Mouse (Mus musculus): ENCODE results near the gene Ripor1. TPM values are rescaled to one million over a fixed set of nuclear protein-coding genes. Genes with fewer than 3 reads are reported as not detected.
A peak's percentile ranks its signal among the peaks of the same experiment; 100 is the strongest.

Ripor1 gene
- polyA plus RNA-seq, 1 experiment from 2014 or later, result 19.5 TPM

DNA sequence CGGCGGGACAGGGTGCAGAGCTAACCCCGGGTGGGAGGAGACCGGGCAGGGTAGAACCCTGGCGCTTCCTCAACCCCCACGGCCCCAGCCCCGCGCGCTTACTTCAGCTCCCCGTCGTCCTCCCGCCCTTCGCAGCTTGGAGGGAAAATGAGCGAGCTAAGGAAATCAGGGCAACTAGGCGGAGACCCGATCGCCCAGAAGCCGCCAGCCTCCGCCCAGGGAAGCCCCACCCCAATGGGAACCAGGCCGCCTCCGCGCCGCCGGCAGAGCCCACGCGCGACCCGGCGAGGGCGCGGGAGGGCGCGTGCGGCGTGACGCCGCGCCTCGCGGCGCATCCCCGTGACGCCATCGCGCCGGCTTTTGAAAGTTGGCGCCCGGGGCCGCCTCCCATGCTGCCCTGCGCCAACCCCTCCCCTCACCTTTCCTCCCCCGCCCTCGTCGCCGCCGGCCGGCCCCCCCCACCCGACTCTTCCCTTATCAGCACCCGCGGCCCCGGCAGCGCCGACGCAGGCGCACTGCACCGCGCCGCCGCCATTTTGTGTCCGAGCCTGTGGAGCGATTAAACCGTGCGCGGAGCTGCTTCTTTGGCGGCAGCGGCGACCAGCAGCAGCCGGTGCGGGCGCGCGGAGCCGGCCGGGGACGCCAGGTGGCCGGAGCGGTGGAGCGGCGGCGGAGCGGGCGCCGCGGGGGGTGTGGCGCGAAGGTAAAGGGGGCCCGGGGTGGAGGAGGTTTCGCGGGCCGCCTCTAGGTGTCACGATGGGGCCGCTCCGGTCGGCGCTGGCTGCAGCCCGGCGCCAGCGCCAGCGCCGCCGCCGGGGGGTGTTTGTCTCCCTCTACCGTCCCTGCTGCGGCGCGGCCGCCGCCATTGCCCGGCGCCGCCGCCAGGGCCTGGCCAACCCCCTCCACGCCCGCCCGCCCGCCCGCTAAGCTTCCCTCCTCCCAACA lies 31.2 kb downstream of the Ripor1 start, which contains the start of gene Ctcf:
Ctcf (plus strand) TSS at position 551 of the 945 bp plus-strand sequence.
- peak within 1 kb of the TSS; percentile 92 for H3K4me3 ChIP-seq
- peak within 1 kb of the TSS; percentile 91 for H3K4me2 ChIP-seq (replicated peaks)
- H3K9me3 ChIP-seq, result no peaks in the 10 kb centered on the region
- peak; percentile 94 for ATAC-seq (ENCODE audit: low FRiP score, low read depth)
- WGBS, result under 1% methylated on average over 81 of the region's 126 CpGs
- H3K4me1 ChIP-seq, result peaks cover 24% of the 10 kb centered on the region
- H3K9ac ChIP-seq (replicated peaks), result peak within 1 kb of the TSS; percentile 99
- H3K27me3 ChIP-seq, result no peaks in the 10 kb centered on the region
- no peaks in the 10 kb centered on the region for H3K36me3 ChIP-seq
- H3K27ac ChIP-seq (replicated peaks), result peak within 1 kb of the TSS; percentile 100

DNA sequence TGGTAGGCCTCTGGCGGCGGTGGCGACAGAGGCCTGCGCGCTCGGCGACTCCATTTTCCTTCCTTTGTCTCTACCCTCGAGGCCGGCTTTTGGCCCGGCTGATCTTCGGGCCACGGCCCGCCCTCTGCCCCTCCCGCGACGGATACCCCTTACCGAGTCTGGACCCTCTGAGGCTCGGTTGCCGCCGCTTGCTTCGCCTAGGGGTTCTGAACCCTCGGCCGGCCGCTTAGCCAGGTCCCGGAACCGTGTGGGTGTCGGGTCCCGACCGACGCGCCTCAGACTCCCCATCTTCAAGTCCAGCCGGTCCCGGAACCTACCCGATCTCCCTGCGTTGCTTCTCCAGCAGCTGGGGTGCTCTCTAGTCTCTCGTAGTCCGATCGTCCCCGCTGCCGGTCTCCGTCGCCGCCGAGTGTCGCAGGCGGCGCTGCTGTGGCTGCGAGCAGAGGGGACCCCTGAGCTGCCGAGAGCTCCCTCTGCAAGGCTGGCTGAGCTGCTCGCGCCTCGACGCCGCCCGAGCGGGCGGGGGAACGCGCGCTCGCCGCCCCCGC lies 32.0 kb downstream of the Ripor1 start, which contains the start of gene Agrp:
Agrp (minus strand) TSS at position 431 of the 548 bp plus-strand sequence.
- Histone ChIP-seq H3K27ac (replicated peaks) (peak within 1 kb of the TSS; percentile 100), H3K9me3 (no peaks in the 10 kb centered on the region), H3K27me3 (no peaks in the 10 kb centered on the region), H3K36me3 (no peaks in the 10 kb centered on the region), H3K4me1 (peaks cover 24% of the 10 kb centered on the region), H3K4me2 (replicated peaks) (peak within 1 kb of the TSS; percentile 91), H3K4me3 (peak within 1 kb of the TSS; percentile 92), H3K9ac (replicated peaks) (peak within 1 kb of the TSS; percentile 99)
- ATAC-seq (ENCODE audit: low FRiP score, low read depth), result peak; percentile 38
- under 1% methylated on average over 61 of the region's 63 CpGs for WGBS

DNA sequence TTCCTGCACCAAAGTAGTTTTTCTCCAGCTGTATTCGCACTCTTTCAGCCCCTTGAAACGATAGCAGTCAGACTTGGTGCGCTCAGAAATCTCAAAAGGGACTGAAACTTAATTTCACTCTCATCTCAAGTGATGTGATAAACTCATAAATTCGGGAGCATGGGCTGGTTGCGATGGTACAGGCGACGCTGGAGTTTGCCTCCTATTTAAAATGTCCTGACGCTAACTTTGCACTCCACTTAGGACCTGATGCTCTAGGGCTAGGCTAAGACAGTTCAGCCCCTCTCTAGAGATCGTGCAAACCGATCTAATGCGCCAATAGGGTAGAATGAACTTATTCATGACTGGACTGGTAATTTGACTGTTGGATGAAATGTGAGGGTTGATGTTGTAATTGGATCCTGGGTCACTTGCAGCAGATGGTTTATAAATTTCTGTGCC lies 32.6 kb downstream of the Ripor1 start:
- under 1% methylated on average over 11 of the region's 11 CpGs for WGBS
- no peaks in the 10 kb centered on the region for H3K27me3 ChIP-seq
- H3K4me3 ChIP-seq, result peak overlapping the region; percentile 92
- H3K36me3 ChIP-seq, result no peaks in the 10 kb centered on the region
- H3K4me1 ChIP-seq, result peaks cover 24% of the 10 kb centered on the region
- H3K9ac ChIP-seq (replicated peaks), result peak overlapping the region; percentile 99
- H3K4me2 ChIP-seq (replicated peaks), result peak overlapping the region; percentile 91
- peak overlapping the region; percentile 100 for H3K27ac ChIP-seq (replicated peaks)
- ATAC-seq (ENCODE audit: low FRiP score, low read depth), result no peak
- no peaks in the 10 kb centered on the region for H3K9me3 ChIP-seq

DNA sequence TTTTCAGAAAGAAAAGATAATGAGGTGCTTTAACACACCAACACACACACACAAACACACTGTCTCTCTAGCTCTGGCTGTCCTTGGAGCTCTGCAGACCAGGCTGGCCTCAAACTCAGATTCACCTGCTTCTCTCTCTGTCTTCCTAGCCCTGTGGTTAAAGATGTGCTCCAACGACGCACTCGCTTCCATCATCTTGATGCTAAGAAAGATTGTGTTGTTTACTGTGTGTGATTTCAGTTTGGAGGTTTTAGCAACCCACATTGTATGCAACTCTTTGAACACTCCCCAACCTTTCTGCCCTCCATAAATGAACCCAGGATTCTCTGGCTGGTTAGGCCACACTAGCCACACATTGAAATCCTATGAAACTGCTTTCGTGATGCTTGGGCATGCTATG lies 33.5 kb downstream of the Ripor1 start:
- peak overlapping the region; percentile 92 for H3K4me3 ChIP-seq
- H3K9me3 ChIP-seq, result no peaks in the 10 kb centered on the region
- ATAC-seq (ENCODE audit: low FRiP score, low read depth), result no peak
- no peak overlapping the region for H3K27ac ChIP-seq (replicated peaks)
- 88% methylated on average over 4 of the region's 4 CpGs for WGBS
- no peaks in the 10 kb centered on the region for H3K27me3 ChIP-seq
- H3K36me3 ChIP-seq, result peaks cover 2% of the 10 kb centered on the region; the same call in 1 of the 2 replicates
- H3K4me2 ChIP-seq (replicated peaks), result peak overlapping the region; percentile 91
- H3K4me1 ChIP-seq, result peaks cover 24% of the 10 kb centered on the region
- peak overlapping the region; percentile 99 for H3K9ac ChIP-seq (replicated peaks)

DNA sequence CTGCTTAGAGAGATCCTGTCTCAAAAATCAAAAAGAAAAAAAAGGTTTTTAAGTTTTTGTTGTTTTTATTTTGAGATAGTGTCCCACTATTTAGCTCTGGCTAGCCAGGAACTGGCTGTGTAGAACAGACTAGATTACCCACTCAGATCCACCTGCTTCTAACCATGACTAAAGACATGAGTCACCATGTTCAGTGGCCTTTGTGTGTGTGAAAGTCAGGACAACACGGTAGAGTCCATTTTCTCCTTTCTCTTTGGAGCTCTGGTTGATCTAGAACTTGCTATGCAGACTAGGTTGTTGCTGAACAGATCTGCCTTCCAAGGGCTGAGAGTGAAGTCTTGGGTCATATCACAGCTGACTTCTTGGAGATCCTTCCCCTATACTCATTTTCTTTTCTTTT lies 34.8 kb downstream of the Ripor1 start:
- Histone ChIP-seq H3K27me3 (no peaks in the 10 kb centered on the region), H3K27ac (replicated peaks) (no peak overlapping the region), H3K9me3 (no peaks in the 10 kb centered on the region), H3K4me3 (no peak overlapping the region), H3K4me1 (peaks cover 23% of the 10 kb centered on the region), H3K36me3 (peaks cover 13% of the 10 kb centered on the region), H3K4me2 (replicated peaks) (no peak overlapping the region), H3K9ac (replicated peaks) (no peak overlapping the region)
- 82% methylated on average over 1 of the region's 1 CpGs for WGBS
- ATAC-seq (ENCODE audit: low FRiP score, low read depth), result no peak

DNA sequence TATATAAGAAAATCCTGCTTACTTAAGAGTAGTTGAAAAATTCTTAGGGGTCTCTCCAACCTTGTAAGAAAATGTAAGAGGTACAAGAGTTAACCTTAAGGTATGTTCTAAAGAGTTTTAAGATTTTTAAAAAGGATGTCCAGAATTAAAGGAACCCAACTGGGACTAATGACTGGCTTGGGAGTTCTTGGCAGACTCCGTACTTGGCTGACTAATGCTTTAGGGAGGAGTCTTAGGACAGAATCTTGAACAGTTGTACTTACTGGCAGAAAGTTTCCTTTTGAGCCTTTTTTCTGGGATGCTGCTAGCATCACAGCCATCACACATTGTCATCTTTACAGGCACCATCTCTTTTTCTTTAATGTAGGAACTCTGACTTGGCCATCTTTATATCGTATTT lies 35.5 kb downstream of the Ripor1 start:
- H3K27ac ChIP-seq (replicated peaks), result no peak overlapping the region
- no peak overlapping the region for H3K9ac ChIP-seq (replicated peaks)
- WGBS, result 92% methylated on average over 2 of the region's 2 CpGs
- H3K4me1 ChIP-seq, result peaks cover 16% of the 10 kb centered on the region
- H3K27me3 ChIP-seq, result no peaks in the 10 kb centered on the region
- ATAC-seq (ENCODE audit: low FRiP score, low read depth), result no peak
- no peak overlapping the region for H3K4me3 ChIP-seq
- H3K36me3 ChIP-seq, result peaks cover 20% of the 10 kb centered on the region
- H3K9me3 ChIP-seq, result no peaks in the 10 kb centered on the region
- H3K4me2 ChIP-seq (replicated peaks), result no peak overlapping the region

DNA sequence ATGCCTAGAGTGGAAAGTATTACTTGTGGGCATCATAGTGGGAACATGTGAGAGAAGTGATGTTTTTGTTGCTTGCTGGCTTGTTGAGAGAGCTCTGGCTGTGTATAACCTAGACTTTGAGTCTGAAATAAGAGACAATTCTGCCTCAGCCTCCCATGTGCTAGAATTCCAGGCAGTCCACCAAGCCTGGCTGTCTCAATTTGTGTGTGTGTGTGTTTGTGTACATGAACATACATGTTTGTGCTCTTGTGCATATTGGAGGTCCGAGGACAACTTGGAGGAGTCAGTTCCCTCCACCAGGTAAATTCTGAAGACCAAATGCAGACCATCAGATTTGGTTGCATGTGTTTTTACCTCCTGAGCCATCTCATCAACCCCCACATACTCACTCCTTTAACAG lies 40.1 kb downstream of the Ripor1 start:
- Histone ChIP-seq H3K9me3 (no peaks in the 10 kb centered on the region), H3K4me1 (no peaks in the 10 kb centered on the region), H3K4me3 (no peak overlapping the region), H3K9ac (replicated peaks) (no peak overlapping the region), H3K36me3 (peaks cover 43% of the 10 kb centered on the region), H3K27ac (replicated peaks) (no peak overlapping the region), H3K4me2 (replicated peaks) (no peak overlapping the region), H3K27me3 (no peaks in the 10 kb centered on the region)
- WGBS, result 100% methylated on average over 1 of the region's 1 CpGs
- no peak for ATAC-seq (ENCODE audit: low FRiP score, low read depth)

DNA sequence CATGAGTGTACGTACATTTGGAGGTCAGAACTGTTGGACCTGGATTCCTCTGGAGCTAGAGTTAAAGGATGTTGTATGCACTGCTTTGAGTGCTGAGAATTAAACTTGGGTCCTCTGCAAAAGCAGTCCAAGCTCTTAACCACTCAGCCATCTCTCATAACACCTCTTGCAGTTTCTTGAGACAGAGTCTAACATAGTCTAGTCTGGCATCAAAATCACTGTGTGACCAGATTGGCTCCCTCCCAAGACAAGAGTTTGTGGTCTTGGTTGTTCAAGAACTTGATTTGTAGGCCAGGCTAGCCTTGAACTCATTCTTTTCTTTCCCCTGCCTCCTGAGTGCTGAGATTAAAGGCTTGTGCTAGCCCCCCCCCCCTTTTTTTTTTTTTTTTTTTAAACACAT lies 43.9 kb downstream of the Ripor1 start:
- no peak for ATAC-seq (ENCODE audit: low FRiP score, low read depth)
- no peak overlapping the region for H3K4me2 ChIP-seq (replicated peaks)
- no peaks in the 10 kb centered on the region for H3K4me1 ChIP-seq
- no peak overlapping the region for H3K4me3 ChIP-seq
- H3K27ac ChIP-seq (replicated peaks), result no peak overlapping the region
- H3K36me3 ChIP-seq, result peaks cover 49% of the 10 kb centered on the region
- WGBS, result 93% methylated on average over 1 of the region's 1 CpGs
- H3K27me3 ChIP-seq, result no peaks in the 10 kb centered on the region
- H3K9ac ChIP-seq (replicated peaks), result no peak overlapping the region
- no peaks in the 10 kb centered on the region for H3K9me3 ChIP-seq

DNA sequence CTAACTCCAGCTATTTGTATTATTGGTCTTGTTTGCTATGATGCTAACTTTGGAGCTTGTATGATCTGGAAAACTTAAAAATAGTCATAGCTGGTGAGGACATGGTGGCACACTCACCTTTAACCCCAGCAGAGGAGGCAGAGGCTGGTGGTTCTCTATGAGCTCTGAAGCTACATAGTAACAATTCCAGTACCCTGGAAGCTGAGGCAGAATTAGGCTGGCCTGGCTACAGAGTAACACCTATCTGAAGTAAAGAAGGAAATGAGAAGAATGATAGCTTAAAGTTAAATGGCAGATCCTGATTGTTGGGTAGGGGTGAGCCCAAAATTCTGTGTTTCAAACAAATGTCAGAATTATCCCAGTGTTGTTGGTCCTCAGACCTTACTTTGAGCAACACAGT lies 52.6 kb downstream of the Ripor1 start:
- H3K4me1 ChIP-seq, result peaks cover 5% of the 10 kb centered on the region; the same call in 1 of the 2 replicates
- H3K4me3 ChIP-seq, result no peak overlapping the region
- no peak overlapping the region for H3K4me2 ChIP-seq (replicated peaks)
- H3K9me3 ChIP-seq, result no peaks in the 10 kb centered on the region
- H3K9ac ChIP-seq (replicated peaks), result no peak overlapping the region
- no peak for ATAC-seq (ENCODE audit: low FRiP score, low read depth)
- no peaks in the 10 kb centered on the region for H3K27me3 ChIP-seq
- peaks cover 20% of the 10 kb centered on the region for H3K36me3 ChIP-seq
- H3K27ac ChIP-seq (replicated peaks), result no peak overlapping the region

DNA sequence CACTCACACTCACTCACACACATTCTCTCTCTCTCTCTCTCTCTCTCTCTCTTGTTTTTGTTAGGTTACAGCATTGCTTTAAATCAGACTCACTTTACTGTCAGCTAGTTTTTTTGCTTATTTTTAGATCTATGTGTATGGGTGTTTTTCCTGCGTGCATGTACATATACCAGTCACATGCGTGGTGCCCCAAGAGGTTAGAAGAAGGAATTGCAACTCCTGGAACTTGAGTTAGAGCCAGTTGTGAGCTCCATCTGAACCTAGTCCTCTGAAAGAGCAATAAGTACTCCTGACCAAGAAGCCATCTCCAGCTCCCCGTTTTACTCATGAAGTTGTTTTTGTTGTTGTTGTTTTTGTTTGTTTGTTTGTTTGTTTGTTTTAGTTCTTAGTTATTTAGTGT lies 56.1 kb downstream of the Ripor1 start:
- WGBS, result 78% methylated on average over 3 of the region's 3 CpGs
- ATAC-seq (ENCODE audit: low FRiP score, low read depth), result no peak

More for the DNA sequence above, 56.1 kb downstream of the Ripor1 start:
- Histone ChIP-seq H3K9me3 (no peaks in the 10 kb centered on the region), H3K4me1 (peaks cover 5% of the 10 kb centered on the region; the same call in 1 of the 2 replicates), H3K27ac (replicated peaks) (no peak overlapping the region), H3K4me2 (replicated peaks) (no peak overlapping the region), H3K27me3 (no peaks in the 10 kb centered on the region), H3K4me3 (no peak overlapping the region), H3K36me3 (peaks cover 31% of the 10 kb centered on the region), H3K9ac (replicated peaks) (no peak overlapping the region)

Data from midbrain, embryonic 12.5 days (tissue).